Mouse (Mus musculus): Measurements from ENCODE around the gene Il18rap. TPM values are rescaled to one million over a fixed set of nuclear protein-coding genes. Genes with fewer than 3 reads are reported as not detected.
"Not testable (repeated sequence)": the region's sequence is repeated elsewhere in the genome, so short reads cannot be mapped to it uniquely, and the experiment has no call there.

Il18rap gene
- polyA plus RNA-seq, 1 experiment from 2014 or later = 0.04 TPM

GRCm38 (mm10) chr1:40547762-40548161 is 32.6 kb downstream of the Il18rap start:
- no peak for ATAC-seq (replicated peaks; ENCODE audit: low FRiP score)
- Histone ChIP-seq H3K4me3 (replicated peaks) (no peak overlapping the region), H3K27ac (no peak overlapping the region), H3K9ac (no peak overlapping the region), H3K9me3 (replicated peaks) (no peaks in the 10 kb centered on the region), H3K27me3 (no peaks in the 10 kb centered on the region), H3K36me3 (no peaks in the 10 kb centered on the region), H3K4me2 (no peak overlapping the region), H3K4me1 (no peaks in the 10 kb centered on the region)
- 57% methylated on average over 10 of the region's 10 CpGs for WGBS

- no peak for ATAC-seq (replicated peaks; ENCODE audit: low FRiP score)
- 80% methylated on average over 4 of the region's 4 CpGs for WGBS
- H3K4me3 ChIP-seq (replicated peaks) = no peak overlapping the region
- no peak overlapping the region for H3K9ac ChIP-seq
- no peaks in the 10 kb centered on the region for H3K27me3 ChIP-seq
- no peaks in the 10 kb centered on the region for H3K4me1 ChIP-seq
- no peaks in the 10 kb centered on the region for H3K36me3 ChIP-seq
- H3K9me3 ChIP-seq (replicated peaks) = no peaks in the 10 kb centered on the region
- H3K4me2 ChIP-seq = no peak overlapping the region
- no peak overlapping the region for H3K27ac ChIP-seq
These were observed 54.2 kb downstream of the Il18rap start for GRCm38 (mm10) chr1:40569374-40569773.

GRCm38 (mm10) chr1:40579784-40580183 is 64.6 kb downstream of the Il18rap start, which contains the start of gene Slc9a4:
Slc9a4 (plus strand) TSS chr1:40580081.
- ATAC-seq (replicated peaks; ENCODE audit: low FRiP score) = no peak
- no peaks in the 10 kb centered on the region for H3K36me3 ChIP-seq
- 13% methylated on average over 7 of the region's 7 CpGs for WGBS
- peaks cover 6% of the 10 kb centered on the region; the same call in 1 of the 2 replicates for H3K27me3 ChIP-seq
- H3K27ac ChIP-seq = no peak within 1 kb of the TSS
- H3K9ac ChIP-seq = no peak within 1 kb of the TSS
- H3K9me3 ChIP-seq (replicated peaks) = no peaks in the 10 kb centered on the region
- peak within 1 kb of the TSS; percentile 43 for H3K4me2 ChIP-seq
- H3K4me1 ChIP-seq = no peaks in the 10 kb centered on the region
- no peak within 1 kb of the TSS for H3K4me3 ChIP-seq (replicated peaks)

- peak overlapping the region; percentile 43; the same call in 1 of the 2 replicates for H3K4me2 ChIP-seq
- H3K27ac ChIP-seq = no peak overlapping the region
- H3K9ac ChIP-seq = no peak overlapping the region
- no peaks in the 10 kb centered on the region for H3K4me1 ChIP-seq
- H3K9me3 ChIP-seq (replicated peaks) = no peaks in the 10 kb centered on the region
- ATAC-seq (replicated peaks; ENCODE audit: low FRiP score) = no peak
- WGBS = 68% methylated on average over 14 of the region's 14 CpGs
- peaks cover 6% of the 10 kb centered on the region; the same call in 1 of the 2 replicates for H3K27me3 ChIP-seq
- H3K36me3 ChIP-seq = no peaks in the 10 kb centered on the region
- H3K4me3 ChIP-seq (replicated peaks) = no peak overlapping the region
These were observed 65.1 kb downstream of the Il18rap start for GRCm38 (mm10) chr1:40580269-40580668.

GRCm38 (mm10) chr1:40586776-40587175 is 71.6 kb downstream of the Il18rap start:
- WGBS = 80% methylated on average over 5 of the region's 5 CpGs

GRCm38 (mm10) chr1:40590931-40591330 is 75.8 kb downstream of the Il18rap start:
- H3K4me2 ChIP-seq = no peak overlapping the region
- 84% methylated on average over 4 of the region's 4 CpGs for WGBS
- H3K27ac ChIP-seq = no peak overlapping the region
- H3K9ac ChIP-seq = no peak overlapping the region
- H3K4me1 ChIP-seq = no peaks in the 10 kb centered on the region
- H3K9me3 ChIP-seq (replicated peaks) = no peaks in the 10 kb centered on the region
- H3K27me3 ChIP-seq = no peaks in the 10 kb centered on the region
- H3K36me3 ChIP-seq = no peaks in the 10 kb centered on the region
- no peak for ATAC-seq (replicated peaks; ENCODE audit: low FRiP score)
- no peak overlapping the region for H3K4me3 ChIP-seq (replicated peaks)

More at GRCm38 (mm10) chr1:40586776-40587175, 71.6 kb downstream of the Il18rap start:
- H3K27me3 ChIP-seq = no peaks in the 10 kb centered on the region
- no peak for ATAC-seq (replicated peaks; ENCODE audit: low FRiP score)
- H3K4me2 ChIP-seq = no peak overlapping the region
- no peak overlapping the region for H3K27ac ChIP-seq
- no peaks in the 10 kb centered on the region for H3K4me1 ChIP-seq
- no peak overlapping the region for H3K4me3 ChIP-seq (replicated peaks)
- no peak overlapping the region for H3K9ac ChIP-seq
- H3K36me3 ChIP-seq = no peaks in the 10 kb centered on the region
- no peaks in the 10 kb centered on the region for H3K9me3 ChIP-seq (replicated peaks)

- 57% methylated on average over 5 of the region's 5 CpGs for WGBS
- no peak for ATAC-seq (replicated peaks; ENCODE audit: low FRiP score)
- no peaks in the 10 kb centered on the region for H3K36me3 ChIP-seq
- H3K9ac ChIP-seq = no peak overlapping the region
- no peak overlapping the region for H3K4me3 ChIP-seq (replicated peaks)
- H3K9me3 ChIP-seq (replicated peaks) = no peaks in the 10 kb centered on the region
- H3K27me3 ChIP-seq = no peaks in the 10 kb centered on the region
- H3K4me1 ChIP-seq = no peaks in the 10 kb centered on the region
- no peak overlapping the region for H3K27ac ChIP-seq
- no peak overlapping the region for H3K4me2 ChIP-seq
These were observed 82.7 kb downstream of the Il18rap start for GRCm38 (mm10) chr1:40597822-40598221.

GRCm38 (mm10) chr1:40599661-40600060 is 84.5 kb downstream of the Il18rap start:
- H3K9me3 ChIP-seq (replicated peaks); H3K27ac ChIP-seq; H3K4me2 ChIP-seq; H3K36me3 ChIP-seq; H3K9ac ChIP-seq; H3K27me3 ChIP-seq; H3K4me3 ChIP-seq (replicated peaks); ATAC-seq (replicated peaks; ENCODE audit: low FRiP score); H3K4me1 ChIP-seq: not testable (repeated sequence)
- 89% methylated on average over 9 of the region's 9 CpGs for WGBS

GRCm38 (mm10) chr1:40600394-40601327 is 85.5 kb downstream of the Il18rap start:
- ATAC-seq (replicated peaks; ENCODE audit: low FRiP score) = no peak
- Histone ChIP-seq H3K27me3 (no peaks in the 10 kb centered on the region), H3K9ac (no peak overlapping the region), H3K4me2 (no peak overlapping the region), H3K27ac (no peak overlapping the region), H3K36me3 (no peaks in the 10 kb centered on the region), H3K9me3 (replicated peaks) (no peaks in the 10 kb centered on the region), H3K4me3 (replicated peaks) (no peak overlapping the region), H3K4me1 (no peaks in the 10 kb centered on the region)
- 84% methylated on average over 25 of the region's 25 CpGs for WGBS

Other genes with a start within 250 kb of the Il18rap start
- 7.4 and 8.8 TPM in 2 replicates for gene Il1rl2, start 190.8 kb upstream of the Il18rap start, polyA plus RNA-seq (2015; fragmentation: Nextera tagmentation; extraction: Ambion mirVana)
- gene Il1rl1, start 85.8 kb upstream of the Il18rap start, polyA plus RNA-seq (2015; fragmentation: Nextera tagmentation; extraction: Ambion mirVana) = 0.38 and 0.51 TPM in 2 replicates
- gene Il18r1, start 49.8 kb upstream of the Il18rap start, polyA plus RNA-seq (2015; fragmentation: Nextera tagmentation; extraction: Ambion mirVana) = 0.14 and 0.27 TPM in 2 replicates
- gene Slc9a4, start 64.7 kb downstream of the Il18rap start, polyA plus RNA-seq (2015; fragmentation: Nextera tagmentation; extraction: Ambion mirVana) = 0.35 and 0.38 TPM in 2 replicates
- 1.7 and 2.0 TPM in 2 replicates for gene Slc9a2, start 165.2 kb downstream of the Il18rap start, polyA plus RNA-seq (2015; fragmentation: Nextera tagmentation; extraction: Ambion mirVana)

Data from kidney, embryonic 15.5 days (tissue).